Mouse (Mus musculus): ENCODE measurements around the gene Ptf1a.

The Ptf1a gene

DNA sequence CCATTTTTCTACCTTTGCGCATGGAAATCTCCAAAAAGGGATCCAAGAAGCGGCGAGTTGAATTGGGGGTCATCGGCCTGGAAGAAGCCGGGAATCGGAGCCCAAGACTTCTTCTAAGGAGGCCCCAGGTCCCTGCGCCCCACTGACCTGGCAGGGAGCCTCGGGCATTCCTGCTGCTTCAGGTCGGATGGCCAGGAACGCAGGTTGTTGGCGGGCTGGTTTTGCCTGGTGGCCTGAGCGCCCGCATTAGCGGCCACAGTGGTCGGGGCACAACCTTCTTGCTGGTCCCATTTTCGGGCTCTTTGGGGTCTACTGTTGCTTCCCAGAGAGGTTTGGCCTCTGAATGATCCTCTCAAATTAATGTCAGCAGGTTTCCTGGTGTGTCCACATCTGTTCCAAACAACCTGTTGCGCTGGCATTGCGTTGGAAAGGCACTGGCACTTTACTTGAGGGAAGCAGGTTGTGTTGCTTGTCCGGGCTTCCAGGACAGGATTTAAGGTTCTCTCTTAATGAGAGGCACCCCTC is 7.1 kb downstream of the Ptf1a start:
- DNase-seq (ENCODE audit: low read depth, low spot score) = no peak

DNA sequence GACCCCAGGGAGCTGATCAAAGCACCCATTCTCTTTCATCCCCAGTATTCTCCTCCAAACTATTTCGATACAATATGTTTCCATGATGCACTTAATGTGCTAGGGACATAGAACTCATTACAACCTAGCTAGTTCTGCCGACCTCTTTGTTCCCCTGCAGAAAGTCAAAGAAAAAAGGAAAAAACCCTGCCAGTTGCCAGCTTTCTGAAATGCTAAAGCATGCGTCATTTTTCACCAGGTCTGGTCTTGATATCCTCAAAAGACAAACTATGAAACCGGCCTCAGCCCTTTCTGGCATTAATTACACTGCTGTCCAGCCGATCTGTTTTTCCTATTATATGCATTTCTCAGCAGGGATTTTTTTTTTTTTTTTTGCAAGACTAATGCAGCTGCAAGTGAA is 9.8 kb downstream of the Ptf1a start:
- peak; percentile 2 for DNase-seq (ENCODE audit: low read depth, low spot score)

DNA sequence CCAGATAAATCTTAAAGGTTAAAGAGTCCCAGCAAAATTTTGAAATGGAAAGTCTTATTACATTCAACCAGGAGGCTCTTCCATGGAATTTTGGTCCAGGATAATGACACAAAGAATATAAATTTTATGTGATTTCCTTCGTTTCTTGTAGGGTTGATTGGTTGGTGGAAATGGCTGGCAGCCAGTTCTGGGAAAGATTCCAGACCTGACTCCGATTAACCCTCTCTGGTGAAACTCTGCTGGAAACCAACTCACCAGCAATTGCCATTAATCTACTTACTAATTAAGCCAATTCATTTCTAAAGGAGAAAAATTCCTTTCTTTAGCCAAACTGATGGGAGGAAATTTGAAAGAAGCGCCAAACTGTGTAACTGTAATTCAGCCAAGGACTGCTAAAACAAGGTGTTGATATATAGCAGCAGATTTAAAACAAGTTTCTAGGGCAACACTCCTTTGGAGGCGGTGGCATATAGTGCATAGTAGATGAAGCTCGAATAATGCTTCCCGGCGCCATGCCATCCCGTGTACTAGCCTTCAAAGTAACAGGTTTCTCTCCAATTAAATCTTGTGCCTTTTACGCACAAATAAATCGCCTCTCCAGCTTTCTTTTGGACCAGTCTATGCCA is 10.5 kb downstream of the Ptf1a start:
- no peak for DNase-seq (ENCODE audit: low read depth, low spot score)

DNA sequence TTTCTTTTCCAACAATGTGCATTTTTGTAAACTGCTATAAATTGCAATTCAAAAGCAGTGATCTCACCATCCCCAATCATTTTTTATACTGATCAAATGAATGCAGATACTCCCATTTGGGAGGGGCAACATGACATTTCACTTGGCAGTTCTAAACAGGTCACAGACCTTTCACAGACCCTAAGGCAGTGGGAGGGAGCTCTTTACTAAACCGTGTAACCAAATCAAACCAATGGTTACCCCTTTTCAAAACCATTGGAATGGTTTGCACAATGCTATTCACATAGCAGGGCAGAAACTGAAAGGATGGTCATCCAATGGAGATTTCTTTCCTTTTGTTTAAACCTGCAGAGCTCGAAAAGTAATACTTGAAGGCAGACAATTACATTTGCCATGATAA is 13.3 kb downstream of the Ptf1a start:
- no peak for DNase-seq (ENCODE audit: low read depth, low spot score)

DNA sequence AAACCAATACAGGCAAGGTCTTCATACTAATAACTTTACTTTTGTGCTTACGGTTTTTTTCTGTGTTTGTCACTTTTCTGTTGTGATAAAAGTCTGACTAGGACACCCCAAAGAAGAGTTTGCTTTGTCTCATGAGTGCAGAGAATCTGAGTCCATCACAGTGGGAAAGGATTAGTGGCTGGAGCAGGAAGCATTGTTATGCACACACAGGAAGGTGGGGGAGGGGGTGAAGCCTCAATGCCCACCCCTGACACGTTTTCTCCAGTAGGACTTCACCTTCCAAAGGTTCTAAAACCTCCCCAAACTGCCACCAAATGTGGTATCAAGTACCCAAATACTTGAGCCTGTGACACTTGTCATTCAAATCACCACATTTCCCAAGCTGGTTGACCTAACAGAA is 16.5 kb downstream of the Ptf1a start:
- no peak for DNase-seq (ENCODE audit: low read depth, low spot score)

DNA sequence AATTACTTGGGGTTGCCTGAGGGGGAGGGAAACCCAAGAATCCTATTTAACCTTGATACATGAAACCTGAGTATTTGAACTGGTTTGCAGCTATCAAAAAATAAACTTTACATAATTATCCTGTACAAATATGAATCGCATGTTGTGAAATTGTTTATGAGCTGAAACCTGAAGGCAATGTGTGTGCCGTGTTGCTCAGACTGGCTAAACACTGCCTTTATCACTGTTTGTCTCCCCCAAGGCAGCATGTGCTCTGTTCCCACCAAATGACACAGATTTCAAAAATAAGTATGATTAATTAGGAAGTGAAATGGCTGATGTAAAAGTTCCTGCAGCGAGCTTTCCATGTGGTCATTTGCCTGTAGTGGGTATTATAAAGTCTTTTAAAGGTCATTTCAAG is 44.8 kb downstream of the Ptf1a start:
- no peak for DNase-seq (ENCODE audit: low read depth, low spot score)
